Mouse (Mus musculus) heart, postnatal 4 days (tissue): Measurements from ENCODE around the gene 1700012B07Rik. TPM values are rescaled to one million over a fixed set of nuclear protein-coding genes. Genes with fewer than 3 reads are reported as not detected.

Source experiments
- DNase-seq: peaks from one replicate; pipeline ENCODE4 v3.0.0; 2021
- total RNA-seq, 2 experiments: library from RNA; stranded (reverse); gene quantifications; 2 replicates each; pipeline ENCODE4 v1.2.3; 2021

Gene 1700012B07Rik
- total RNA-seq, 2 experiments from 2014 or later: not detected

DNA sequence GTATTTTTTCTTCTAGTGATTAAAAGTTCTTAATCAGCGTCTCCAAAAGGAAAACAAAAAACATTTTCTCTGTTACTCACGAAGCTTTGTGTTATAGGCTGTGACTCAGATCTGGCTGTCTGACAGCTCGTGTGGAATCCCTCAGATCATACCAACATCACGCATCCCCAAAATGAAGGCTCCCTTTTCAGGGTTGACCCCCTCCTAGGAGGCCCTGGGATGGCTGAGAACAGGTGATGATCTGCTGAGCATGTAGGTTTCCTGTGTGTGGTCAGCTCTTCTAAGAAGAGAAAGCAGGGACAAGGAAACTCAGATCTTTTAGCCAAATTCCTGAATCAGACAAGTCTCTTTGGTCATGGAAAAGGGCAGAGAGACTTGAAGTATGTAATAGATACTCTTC is 82.6 kb downstream of the 1700012B07Rik start:
- DNase-seq: no peak

DNA sequence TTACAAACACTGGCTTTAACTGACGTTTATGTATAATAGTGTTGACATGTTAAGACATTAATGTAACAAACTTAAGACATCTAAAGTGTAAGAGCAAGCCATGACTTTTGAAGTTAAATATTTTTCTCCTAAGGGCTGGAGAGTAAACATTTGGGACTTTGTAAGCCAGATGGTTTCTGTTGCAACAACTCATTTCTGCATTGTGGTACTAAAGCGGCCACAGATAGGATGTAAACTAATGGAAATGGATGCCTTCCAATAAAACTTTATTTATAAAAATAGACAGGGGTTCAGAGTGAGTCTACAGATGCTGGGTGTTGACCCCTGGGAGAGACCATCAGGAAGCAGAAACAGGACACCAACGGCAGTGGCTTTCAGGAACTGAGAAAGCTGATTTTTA is 89.9 kb downstream of the 1700012B07Rik start:
- DNase-seq: no peak

Other genes starting within 250 kb of the 1700012B07Rik start
- gene Wipi1, start 216.1 kb downstream of the 1700012B07Rik start, total RNA-seq: 10 to 100 TPM; 85.0 to 86.1 TPM
- gene Prkar1a, start 178.6 kb downstream of the 1700012B07Rik start, total RNA-seq: 100 to 1,000 TPM; 629 to 659 TPM
- 1 to 10 TPM; 5.1 to 5.8 TPM for gene Fam20a, start 105.8 kb downstream of the 1700012B07Rik start, total RNA-seq
- gene Abca8b, start 167.8 kb upstream of the 1700012B07Rik start, total RNA-seq: 1 to 10 TPM; 4.5 to 4.7 TPM